ENCODE assay signal across 20 mouse cellular contexts in genomic region chr15:89300180-89300579, GRCm38 (mm10). TPM values are rescaled to one million over a fixed set of nuclear protein-coding genes. Genes with fewer than 3 reads are reported as not detected.
DNase-seq lines count a peak whose midpoint lies in the region; TF ChIP-seq lines count a peak whose summit lies in the region.
"Had no signal": no experiment of that assay in that cellular context is flagged by ENCODE, and none has a peak within 500 bp of the region (broad histone marks: within the 10 kb centered on the region; RNA-seq: fewer than 3 reads in every experiment).

No protein-coding gene starts in this region.

- H3ac ChIP-seq in myocyte (ENCODE audit: control insufficient read depth, insufficient read length), result no peak overlapping the region

- H3K27me3 ChIP-seq in kidney, adult 2 months (replicated peaks; ENCODE audit: control insufficient read depth, insufficient read depth, low read length), result no peaks in the 10 kb centered on the region
- no peaks in the 10 kb centered on the region for H3K27me3 ChIP-seq in myocyte (ENCODE audit: control insufficient read depth, insufficient read depth, insufficient read length)
- H3K27me3 ChIP-seq: forebrain, embryonic 13.5 days; heart, embryonic 13.5 days had no signal

- no peak for TF ChIP-seq CTCF in kidney, adult 2 months (conservative IDR thresholded peaks at IDR 0.05; ENCODE audit: insufficient read depth, insufficient read length, low read depth, low read length)

- no peak overlapping the region for H3K4me3 ChIP-seq in kidney, adult 2 months (ENCODE audit: insufficient read depth, low read depth, low read length)
- no peak overlapping the region for H3K4me3 ChIP-seq in myocyte
- H3K4me3 ChIP-seq: embryonic facial prominence, embryonic 10.5 days; forebrain, embryonic 13.5 days; gastrocnemius, adult 2 months; heart, embryonic 13.5 days had no signal

- WGBS in kidney, adult 2 months, result 63% methylated on average over 13 of the region's 13 CpGs

- peaks cover 7% of the 10 kb centered on the region for H3K79me2 ChIP-seq in myocyte (ENCODE audit: control insufficient read depth, insufficient read depth)

- H3K36me3 ChIP-seq in kidney, adult 2 months (ENCODE audit: control insufficient read depth, insufficient read depth, low read length), result no peaks in the 10 kb centered on the region; the same call in none of the 2 replicates
- peaks cover 73% of the 10 kb centered on the region for H3K36me3 ChIP-seq in myocyte (ENCODE audit: control insufficient read depth, insufficient read depth)

- peak; percentile 63 for DNase-seq in kidney, adult 2 months
- DNase-seq in kidney, adult 8-10 months, result peak; percentile 51 to 54
- DNase-seq in kidney, postnatal 10 days, result peak; percentile 46
- no peak for DNase-seq in yolk sac, embryonic 10.5 days (ENCODE audit: low spot score)
- no peak for DNase-seq in adrenal gland, postnatal 14 days
- DNase-seq: adrenal gland, adult 2 months; adrenal gland, postnatal 36 days; cerebellum, adult 2 months; forebrain, postnatal 0 days; gastrocnemius, adult 2 months; gastrocnemius, postnatal 36 days; heart, adult 11 months; heart, postnatal 36 days had no signal

- H3K4me2 ChIP-seq in myocyte (ENCODE audit: low read depth), result no peak overlapping the region
- H3K4me2 ChIP-seq: forebrain, embryonic 13.5 days; heart, embryonic 13.5 days had no signal

- H3K4me1 ChIP-seq in kidney, adult 2 months (ENCODE audit: control insufficient read depth, insufficient read depth, low read length), result no peaks in the 10 kb centered on the region
- H3K4me1 ChIP-seq: embryonic facial prominence, embryonic 10.5 days; forebrain, embryonic 13.5 days had no signal

- TF ChIP-seq POLR2A in kidney, adult 2 months (IDR thresholded peaks at IDR 0.05; ENCODE audit: low read depth, low read length), result no peak
- no peak for TF ChIP-seq POLR2A in myocyte (IDR thresholded peaks at IDR 0.05; ENCODE audit: insufficient read length, low read depth)

- no peak overlapping the region for H3K27ac ChIP-seq in kidney, adult 2 months (ENCODE audit: insufficient read depth, low read depth, low read length)
- H3K27ac ChIP-seq: embryonic facial prominence, embryonic 10.5 days; forebrain, embryonic 13.5 days; gastrocnemius, adult 2 months; heart, embryonic 13.5 days had no signal

TF ChIP-seq in myocyte, 11 proteins besides CTCF, POLR2A, EP300 and RAD21:
- TF ChIP-seq POLR2AphosphoS2 (IDR thresholded peaks at IDR 0.05; ENCODE audit: insufficient read length, low read depth) (peak; percentile 58), MYOD1 (IDR thresholded peaks at IDR 0.05; ENCODE audit: control insufficient read depth in 1 of 3, insufficient read length in 2 of 3, low read depth in 2 of 3) (no peak), USF1 (IDR thresholded peaks at IDR 0.05; ENCODE audit: low read depth) (no peak), CEBPB (IDR thresholded peaks at IDR 0.05; ENCODE audit: insufficient read depth, poor library complexity, severe bottlenecking) (no peak), TCF12 (IDR thresholded peaks at IDR 0.05; ENCODE audit: insufficient read depth, poor library complexity, severe bottlenecking) (no peak), REST (IDR thresholded peaks at IDR 0.05; ENCODE audit: insufficient read depth, insufficient read length) (peak; percentile 1)

RNA-seq across cellular contexts. Expression of gene Sbf1, which starts 14.9 kb away (rescaled TPM):
- polyA plus RNA-seq in kidney, adult 2 months (2012; rRNA removed), result 174 and 184 TPM in 2 replicates
- polyA plus RNA-seq in myocyte (2012; fragmentation: generic; extraction: Trizol), result 222 TPM
- total RNA-seq in adrenal gland, postnatal 14 days (2021), result 74.0 and 99.4 TPM in 2 replicates

RNA-seq across cellular contexts. Expression of gene Adm2, which starts 22.3 kb away (rescaled TPM):
- 12.1 and 13.4 TPM in 2 replicates for polyA plus RNA-seq in kidney, adult 2 months (2012; rRNA removed)
- polyA plus RNA-seq in myocyte (2012; fragmentation: generic; extraction: Trizol), result 71.1 TPM
- not detected in 2 replicates for total RNA-seq in adrenal gland, postnatal 14 days (2021)
- total RNA-seq: adrenal gland, adult 2 months; adrenal gland, postnatal 36 days; forebrain, postnatal 0 days; gastrocnemius, adult 2 months; gastrocnemius, postnatal 36 days; heart, postnatal 36 days had no signal
- polyA plus RNA-seq: cerebellum, adult 2 months; forebrain, embryonic 13.5 days; forebrain, postnatal 0 days; heart, postnatal 0 days had no signal

RNA-seq across cellular contexts. Expression of gene Miox, which starts 34.0 kb away (rescaled TPM):
- 7,787 and 8,230 TPM in 2 replicates for polyA plus RNA-seq in kidney, adult 2 months (2012; rRNA removed)
- 0.04 TPM for polyA plus RNA-seq in myocyte (2012; fragmentation: generic; extraction: Trizol)
- not detected in 2 replicates for total RNA-seq in adrenal gland, postnatal 14 days (2021)
- total RNA-seq: adrenal gland, adult 2 months; adrenal gland, postnatal 36 days; forebrain, postnatal 0 days; gastrocnemius, adult 2 months; gastrocnemius, postnatal 36 days; heart, postnatal 36 days had no signal
- polyA plus RNA-seq: cerebellum, adult 2 months; embryonic facial prominence, embryonic 10.5 days; embryonic facial prominence, embryonic 14.5 days; forebrain, embryonic 13.5 days; forebrain, postnatal 0 days; heart, embryonic 13.5 days; heart, postnatal 0 days; hindbrain, embryonic 11.5 days had no signal

RNA-seq across cellular contexts. Expression of gene Lmf2, which starts 55.3 kb away (rescaled TPM):
- 40.2 and 43.7 TPM in 2 replicates for polyA plus RNA-seq in kidney, adult 2 months (2012; rRNA removed)
- polyA plus RNA-seq in myocyte (2012; fragmentation: generic; extraction: Trizol), result 96.5 TPM
- total RNA-seq in adrenal gland, postnatal 14 days (2021), result 43.2 and 44.6 TPM in 2 replicates

RNA-seq across cellular contexts. Expression of gene Ncaph2, which starts 55.3 kb away (rescaled TPM):
- polyA plus RNA-seq in kidney, adult 2 months (2012; rRNA removed), result 111 and 124 TPM in 2 replicates
- 182 TPM for polyA plus RNA-seq in myocyte (2012; fragmentation: generic; extraction: Trizol)
- total RNA-seq in adrenal gland, postnatal 14 days (2021), result 83.3 and 85.8 TPM in 2 replicates

Comparison
In these comparisons a context has a peak if more than half of its experiments do, and no peak if none do; other contexts are left out.
1. DNase-seq: peak in kidney, adult 2 months (single experiment), kidney, adult 8-10 months (2 of 2) and kidney, postnatal 10 days (single experiment); none in yolk sac, embryonic 10.5 days (single experiment) and adrenal gland, postnatal 14 days (single experiment).
2. RNA of gene Miox, which starts 34.0 kb away (polyA plus RNA-seq): 7,787 to 8,230 TPM in kidney, adult 2 months; 0.04 TPM in myocyte (single experiment); every median in the first group is over 1,000 times any median in the second.